Mouse (Mus musculus): Measurements from ENCODE around the gene Hnrnpa3.

The Hnrnpa3 gene

DNA sequence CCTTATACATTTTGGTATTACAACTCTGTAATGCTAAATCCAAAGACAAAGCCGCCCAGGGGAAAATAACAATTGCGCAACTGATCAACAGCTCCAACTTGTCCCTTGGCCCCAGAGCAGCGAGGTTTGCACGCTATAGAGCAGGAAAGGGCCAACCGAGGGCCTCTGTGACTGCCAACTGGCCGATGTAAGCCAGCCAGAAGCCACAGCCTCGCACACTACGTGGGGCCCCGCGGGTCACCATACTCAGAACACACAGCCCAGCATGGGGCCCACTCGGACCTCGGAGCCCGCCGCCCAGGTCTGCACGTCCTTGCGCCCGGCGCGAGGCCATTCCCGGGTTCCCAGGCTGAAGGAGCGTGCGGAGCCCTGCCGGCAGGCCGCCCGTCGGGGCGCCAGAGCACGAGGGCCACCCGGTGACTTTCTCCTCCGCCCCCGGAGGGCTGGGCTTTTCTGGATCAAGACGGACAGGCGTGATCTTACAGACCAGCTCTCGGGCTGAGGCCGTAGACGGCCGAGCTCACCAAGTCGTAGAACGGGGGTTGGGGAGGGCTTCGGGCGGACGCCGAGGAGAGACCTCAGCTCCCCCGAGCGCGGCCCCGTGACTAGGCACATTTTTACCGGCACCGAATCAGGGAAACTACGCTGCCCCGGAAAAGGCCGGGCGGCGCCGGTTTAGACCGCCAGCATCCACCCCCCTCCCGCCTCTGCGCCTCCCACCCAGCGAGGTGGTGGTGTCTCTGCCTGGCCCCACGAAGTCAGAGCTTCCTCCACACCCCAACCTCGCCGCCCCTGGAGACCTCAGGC is 44.5 kb downstream of the Hnrnpa3 start:
- ChIA-PET CTCF (interaction anchor here in 1 of 4 experiments (0.9 to 1.5 kb wide), 4 partner anchors 16 to 261 kb away, joined by 3 to 6 read pairs (median 4); no protein-coding TSS in a partner anchor), POLR2A (interaction anchor here (0.6 to 18.1 kb wide), 127 partner anchors 7 to 892 kb away, joined by 3 to 628 read pairs (median 8); partner anchors contain the start of genes Hnrnpa3 (in 3 of the 4), Agps (in 2 of the 4) and Ttc30b (in 1 of the 4))

DNA sequence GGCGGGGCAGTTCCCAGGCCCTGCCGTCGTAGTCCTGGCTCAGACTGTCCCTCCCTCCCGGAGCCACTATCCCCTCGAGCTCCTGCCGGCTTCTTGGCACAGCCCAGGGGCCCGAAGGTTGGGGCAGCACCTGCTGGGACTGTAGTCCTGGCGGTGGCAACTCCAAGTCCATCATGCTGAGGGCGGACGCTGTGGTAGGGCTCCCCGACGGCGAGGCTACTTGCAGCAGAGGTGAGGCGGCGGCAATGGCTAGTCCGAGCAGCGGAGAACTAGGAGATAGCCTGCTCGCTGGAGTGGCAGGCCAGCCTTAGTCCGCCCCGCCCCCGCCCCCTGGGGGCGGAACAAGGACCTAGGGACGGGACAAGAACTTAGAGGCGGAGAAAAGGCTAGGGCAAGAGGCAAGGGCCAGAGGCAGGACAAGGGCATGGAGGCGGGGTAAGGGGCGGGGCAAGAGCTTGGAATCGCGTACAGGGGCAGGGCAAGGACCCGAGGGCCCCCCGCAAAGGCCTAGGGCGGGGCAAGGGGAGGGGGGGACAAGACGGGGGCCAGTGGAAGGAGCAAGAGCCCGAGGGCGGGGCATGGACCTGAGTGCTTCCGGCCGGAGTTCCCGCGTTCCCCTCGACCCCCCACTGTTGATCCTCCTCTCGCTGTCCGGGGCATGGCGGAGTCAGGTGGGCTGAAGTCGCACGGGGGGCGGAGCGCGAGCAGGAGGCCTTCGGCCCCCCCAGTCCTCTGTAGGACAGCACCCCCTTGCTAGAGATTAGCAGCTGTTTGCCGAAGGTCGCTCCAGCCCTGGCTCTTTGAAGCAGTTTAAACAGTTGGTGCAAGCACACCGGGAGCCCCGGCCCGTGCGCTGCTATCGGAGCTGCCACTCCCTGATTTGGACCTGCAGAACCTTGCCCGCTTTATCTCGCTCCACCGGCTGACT is 45.4 kb downstream of the Hnrnpa3 start, which contains the start of gene Nfe2l2:
TSS of gene Nfe2l2 (minus strand) at position 408 of the 928 bp plus-strand sequence.
- ChIA-PET POLR2A (interaction anchor here (0.5 to 18.1 kb wide), 163 partner anchors 8 to 1576 kb away, joined by 3 to 628 read pairs (median 6); partner anchors contain the start of genes Hnrnpa3 (in 3 of the 4), Agps (in 2 of the 4), Ttc30b (in 2 of the 4) and Pjvk (in 1 of the 4)), CTCF (interaction anchor here (0.6 to 1.5 kb wide), 15 partner anchors 12 to 427 kb away, joined by 3 to 9 read pairs (median 3); no protein-coding TSS in a partner anchor)

DNA sequence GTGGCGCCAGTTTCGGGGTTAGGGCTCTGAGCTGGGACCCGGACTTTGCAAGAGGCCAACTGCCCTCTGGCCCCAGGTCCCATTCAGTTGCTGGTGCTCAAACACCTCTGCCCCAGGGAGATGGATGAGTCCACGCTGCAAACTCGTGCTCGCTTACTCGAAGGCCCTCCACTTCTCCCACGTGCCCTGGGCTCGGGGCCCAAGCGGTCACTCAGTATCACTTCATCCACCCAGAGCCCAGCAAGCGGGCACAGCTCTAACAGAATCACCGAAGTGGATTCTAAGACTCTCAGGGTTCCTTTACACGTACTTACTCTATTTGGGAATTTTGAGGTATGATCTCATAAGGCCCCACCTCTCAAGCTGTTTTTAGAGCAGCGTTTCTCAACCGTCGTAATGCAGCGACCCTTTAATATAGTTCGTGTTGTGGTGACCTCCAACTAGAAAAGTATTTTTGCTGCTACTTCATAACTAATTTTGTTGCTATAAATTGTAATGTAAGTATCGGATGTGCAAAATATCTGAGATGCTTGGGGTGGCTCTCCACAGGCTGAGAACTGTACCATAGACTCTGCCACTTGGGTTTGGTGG is 46.2 kb downstream of the Hnrnpa3 start:
- POLR2A ChIA-PET: interaction anchor here (0.5 to 18.1 kb wide), 131 partner anchors 9 to 1576 kb away, joined by 3 to 628 read pairs (median 8); partner anchors contain the start of genes Hnrnpa3 (in 3 of the 4), Agps (in 2 of the 4), Pjvk (in 1 of the 4) and Prkra (in 1 of the 4)
- CTCF ChIA-PET: interaction anchor here in 2 of 4 experiments (0.9 to 1.5 kb wide), 8 partner anchors 15 to 259 kb away, joined by 3 to 6 read pairs (median 4); no protein-coding TSS in a partner anchor

DNA sequence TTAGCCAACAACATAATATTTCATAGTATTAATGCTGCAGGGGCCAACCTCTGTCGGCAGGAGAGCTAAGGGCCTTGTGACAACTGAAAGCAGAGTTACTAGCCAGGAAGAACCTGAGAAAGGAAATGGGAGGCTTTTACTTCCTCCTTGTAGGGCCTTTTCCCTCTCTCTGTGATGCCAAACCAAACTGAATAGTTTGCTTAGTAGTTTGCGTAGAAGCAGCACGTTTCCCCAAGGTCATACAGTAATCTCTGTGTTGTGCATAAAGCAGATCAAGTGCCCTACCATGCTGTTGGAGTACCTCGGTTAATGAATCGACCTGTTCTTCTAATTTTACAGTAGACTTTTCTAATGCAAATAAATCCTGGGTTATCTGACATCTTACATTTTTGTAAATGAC is 47.4 kb downstream of the Hnrnpa3 start:
- ChIA-PET CTCF (interaction anchor here in 2 of 4 experiments (0.6 kb wide), 2 partner anchors 19 to 169 kb away, joined by 3 to 5 read pairs; no protein-coding TSS in a partner anchor), POLR2A (interaction anchor here in 3 of 4 experiments (0.8 to 18.1 kb wide), 35 partner anchors 8 to 254 kb away, joined by 3 to 628 read pairs (median 8); partner anchors contain the start of genes Hnrnpa3 (in 3 of the 3) and Agps (in 1 of the 3))

DNA sequence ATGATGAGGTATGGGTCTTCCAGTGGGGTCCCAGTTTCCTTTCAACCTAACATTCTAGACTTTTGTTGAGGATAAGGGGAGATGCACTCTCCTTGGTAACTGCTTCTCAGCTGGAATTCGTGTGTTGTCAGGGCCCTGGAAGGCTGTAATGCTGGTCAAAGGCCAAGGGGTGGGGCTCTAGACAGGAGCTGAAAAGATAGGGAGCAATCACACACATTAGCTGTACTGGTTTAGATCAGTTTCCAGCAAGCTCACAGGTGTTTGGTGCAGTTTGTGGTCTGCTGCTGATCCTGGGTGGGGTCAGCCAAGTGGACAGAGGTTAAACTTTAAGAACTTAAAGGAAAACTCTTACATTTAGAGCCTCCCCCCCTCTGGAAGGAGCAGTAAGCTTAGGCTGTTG is 48.4 kb downstream of the Hnrnpa3 start:
- ChIA-PET POLR2A (interaction anchor here in 3 of 4 experiments (0.8 to 18.1 kb wide), 53 partner anchors 7 to 257 kb away, joined by 3 to 628 read pairs (median 6); partner anchors contain the start of genes Hnrnpa3 (in 3 of the 3) and Agps (in 1 of the 3)), CTCF (interaction anchor here in 3 of 4 experiments (0.5 to 1.2 kb wide), 8 partner anchors 18 to 358 kb away, joined by 3 to 6 read pairs (median 4); no protein-coding TSS in a partner anchor)

DNA sequence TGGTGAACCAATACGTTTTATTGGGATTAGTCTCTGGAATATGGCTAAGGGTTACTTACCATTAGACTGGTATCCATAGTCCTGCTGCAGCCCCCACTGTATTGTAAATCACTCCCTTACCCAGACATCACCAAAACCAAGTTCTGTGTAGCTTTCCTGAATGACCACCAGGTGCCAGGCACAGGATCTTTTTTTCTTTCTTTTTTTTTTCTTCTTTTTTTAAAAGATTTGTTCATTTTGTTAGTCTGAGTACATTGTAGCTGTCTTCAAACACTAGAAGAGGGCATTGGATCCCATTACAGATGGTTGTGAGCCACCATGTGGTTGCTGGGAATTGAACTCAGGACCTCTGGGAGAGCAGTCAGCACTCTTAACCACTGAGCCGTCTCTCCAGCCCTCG is 54.0 kb downstream of the Hnrnpa3 start:
- CTCF ChIA-PET: interaction anchor here in 2 of 4 experiments (0.6 kb wide), 2 partner anchors 17 to 28 kb away, joined by 3 to 4 read pairs; no protein-coding TSS in a partner anchor

DNA sequence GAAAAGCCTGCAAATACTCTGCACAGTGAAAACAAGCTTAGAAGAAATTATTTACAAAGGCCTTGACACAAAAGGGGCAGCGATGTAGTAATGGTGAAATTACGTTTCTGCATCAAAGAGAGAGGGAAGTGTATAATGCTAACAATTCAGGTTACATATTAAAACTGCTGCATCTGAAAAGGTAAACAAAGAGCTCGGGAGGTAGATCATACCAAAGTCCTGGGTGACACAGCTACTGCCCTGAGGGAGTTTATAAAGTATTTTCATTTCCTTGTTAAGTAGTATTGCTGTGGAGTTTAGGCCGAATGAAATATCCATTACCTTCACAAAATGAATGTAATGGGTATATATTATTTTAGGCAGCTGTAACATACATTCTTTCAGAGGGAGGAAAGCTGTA is 55.7 kb downstream of the Hnrnpa3 start:
- POLR2A ChIA-PET: interaction anchor here in 3 of 4 experiments (1.0 to 3.5 kb wide), 12 partner anchors 8 to 81 kb away, joined by 3 to 50 read pairs (median 4); partner anchors contain the start of genes Nfe2l2 (in 3 of the 3) and Hnrnpa3 (in 1 of the 3)
- CTCF ChIA-PET: interaction anchor here in 1 of 4 experiments (0.7 kb wide), 1 partner anchor 42 kb away, joined by 3 read pairs; no protein-coding TSS in a partner anchor

More for the DNA sequence above, 54.0 kb downstream of the Hnrnpa3 start:
- POLR2A ChIA-PET: interaction anchor here in 3 of 4 experiments (0.5 to 3.5 kb wide), 12 partner anchors 8 to 108 kb away, joined by 3 to 50 read pairs (median 3); partner anchors contain the start of gene Nfe2l2 (in 2 of the 3)

DNA sequence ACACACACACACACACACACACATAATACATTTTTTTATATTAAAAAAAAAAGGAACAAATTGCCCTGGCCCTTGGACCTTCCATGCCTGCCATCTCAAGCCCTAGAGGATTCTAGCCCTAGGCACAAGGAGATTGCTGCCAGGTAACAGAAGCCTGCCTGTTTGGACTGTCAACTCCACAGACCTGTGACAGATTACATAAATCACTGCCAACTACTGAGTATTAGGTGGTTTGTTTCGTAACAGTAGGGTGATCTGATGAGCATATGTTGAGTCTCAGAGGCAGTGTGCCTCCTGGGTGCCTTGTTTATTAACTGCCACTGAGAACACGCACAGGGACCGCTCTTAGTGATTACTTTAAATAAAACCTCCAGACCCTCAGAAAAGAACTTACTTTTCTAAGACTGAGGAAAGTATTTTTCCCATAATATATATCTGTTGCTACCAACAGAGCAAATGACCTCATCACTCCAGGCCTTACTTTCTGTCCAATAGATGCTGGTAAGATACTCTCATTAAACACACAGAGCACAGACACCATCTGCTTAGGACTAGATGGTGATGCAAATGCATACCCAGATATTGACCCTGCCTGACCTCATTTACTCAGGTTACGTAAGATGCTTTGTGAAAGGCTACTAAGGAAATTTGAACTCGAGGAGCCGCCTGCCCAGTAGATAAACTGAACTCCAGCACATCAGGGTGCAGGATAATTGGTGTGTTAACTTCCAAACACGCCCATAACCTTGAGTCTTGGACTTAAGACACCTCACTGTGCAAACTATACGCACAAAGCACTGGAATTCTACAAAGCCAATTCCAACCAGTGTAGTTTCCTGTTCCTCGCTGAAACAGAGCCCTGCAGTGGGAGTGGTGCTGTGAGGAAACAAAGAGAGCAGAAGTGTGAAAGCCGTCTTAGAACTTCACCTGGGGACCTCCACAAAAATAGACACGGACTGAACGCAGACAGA is 57.3 kb downstream of the Hnrnpa3 start:
- CTCF ChIA-PET: no interaction called here

More for the DNA sequence above, 57.3 kb downstream of the Hnrnpa3 start:
- POLR2A ChIA-PET: interaction anchor here in 2 of 4 experiments (1.4 to 3.5 kb wide), 6 partner anchors 8 to 82 kb away, joined by 4 to 50 read pairs (median 8); partner anchors contain the start of gene Nfe2l2 (in 2 of the 2)

All from embryonic stem cell, embryonic (primary cell).